Mouse (Mus musculus) yolk sac, embryonic 10.5 days (tissue): Measurements from ENCODE around the gene Lrrc18.

Experiments
- DNase-seq: peaks from one replicate; pipeline ENCODE4 v3.0.0-alpha.2; 2017; ENCODE audit warnings: low spot score

Gene Lrrc18

DNA sequence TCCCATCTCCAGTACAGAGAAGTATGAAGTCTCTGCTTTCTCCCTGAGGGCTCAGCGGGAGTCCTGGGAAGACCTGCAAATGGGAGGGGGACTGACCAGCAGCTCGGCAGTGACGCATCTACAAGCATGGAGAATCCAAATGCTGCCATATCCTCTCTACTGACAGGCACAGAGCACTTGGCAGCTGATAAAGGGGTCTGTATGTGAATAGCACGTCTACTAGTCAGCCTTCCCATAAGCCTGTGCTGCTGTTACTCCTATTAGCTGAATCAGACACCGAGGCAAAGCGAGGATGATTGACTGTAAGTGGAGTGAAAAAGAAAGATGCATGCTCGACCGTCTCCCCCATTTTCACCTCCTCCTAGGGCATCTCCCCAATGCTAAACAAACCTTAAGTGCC lies 62.3 kb downstream of the Lrrc18 start:
- DNase-seq: no peak

DNA sequence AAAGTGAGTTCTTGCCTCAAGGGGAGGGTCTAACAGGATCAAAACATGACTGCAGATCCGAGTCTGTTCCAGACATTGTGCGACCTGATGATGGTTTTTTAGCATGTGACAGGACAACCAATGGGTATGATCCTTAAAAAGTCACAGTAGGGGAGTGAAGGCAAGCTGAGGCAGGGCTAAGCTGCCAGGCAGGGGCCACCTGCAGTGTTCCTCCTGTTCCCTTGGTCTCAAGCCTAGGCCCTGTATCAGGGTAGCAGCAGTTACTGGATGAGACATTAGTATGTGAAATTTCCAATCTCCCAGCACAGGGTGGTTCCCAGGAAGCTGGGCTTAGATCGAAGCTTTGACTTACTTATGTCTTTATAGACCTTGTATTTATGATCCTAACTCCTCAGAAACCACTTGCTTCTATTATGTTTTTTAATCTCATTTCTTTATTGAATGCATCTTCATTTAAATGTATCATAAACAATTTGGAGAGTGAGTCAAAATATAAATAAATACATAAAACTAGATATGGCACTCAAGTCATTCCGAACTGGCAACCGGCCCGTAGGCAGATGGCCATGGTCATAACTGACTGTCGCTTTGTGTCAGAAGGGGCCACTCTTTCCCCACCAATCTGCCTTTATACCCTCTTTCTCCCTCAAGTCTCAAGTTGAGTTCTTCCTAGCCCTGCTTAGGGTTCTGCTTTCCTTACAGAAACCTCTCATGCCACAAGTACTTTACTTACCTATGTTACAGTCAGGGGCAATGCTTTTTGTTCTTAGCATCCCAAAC lies 67.9 kb downstream of the Lrrc18 start:
- DNase-seq: no peak

DNA sequence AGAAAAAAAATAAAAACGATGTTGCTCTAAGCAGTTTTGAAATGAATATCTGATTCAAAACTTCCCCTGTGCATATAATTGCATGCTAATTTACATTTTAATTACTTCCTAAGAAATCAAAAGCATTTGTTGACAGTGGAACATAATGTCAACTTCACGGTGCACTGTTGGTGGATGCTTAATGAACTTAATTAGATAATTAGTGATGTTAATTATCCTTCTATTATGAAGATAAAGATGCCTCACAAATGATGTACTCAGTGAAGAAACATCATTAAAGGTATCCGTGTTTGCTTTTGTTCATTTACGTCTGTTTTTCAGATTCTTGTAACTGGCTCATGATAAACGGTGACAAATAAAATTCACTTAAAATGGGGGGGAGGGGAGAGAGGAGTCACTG lies 71.8 kb downstream of the Lrrc18 start:
- no peak for DNase-seq
